Mouse (Mus musculus) CH12.LX (cell line): ENCODE measurements around the gene Tfap4. TPM values are rescaled to one million over a fixed set of nuclear protein-coding genes. Genes with fewer than 3 reads are reported as not detected.

Experiments
- DNase-seq: peaks from one replicate; pipeline ENCODE4 v3.0.0-alpha.2; 2013; ENCODE audit errors: extremely low read depth
- H3K27ac ChIP-seq: 2 replicates; pipeline ENCODE4 v1.5.1; 2012; ENCODE audit warnings: low read depth, mild to moderate bottlenecking, control low read depth, moderate library complexity; ENCODE audit not compliant: insufficient read depth
- H3K27me3 ChIP-seq: replicated peaks from 2 replicates; pipeline ENCODE3; 2012; ENCODE audit warnings: inconsistent platforms
- H3K36me3 ChIP-seq, 2 experiments: replicated peaks in 1 of 2; 2 replicates each; pipeline versions ENCODE3 to v1.6.1; 2012; ENCODE audit warnings: inconsistent platforms in 1 of 2, low read length in 1 of 2, mild to moderate bottlenecking in 1 of 2, mixed read lengths in 1 of 2, moderate library complexity in 1 of 2; ENCODE audit not compliant: control insufficient read depth in 1 of 2, insufficient read depth in 1 of 2
- H3K4me1 ChIP-seq, 2 experiments: 2 replicates each; pipeline ENCODE4 v1.6.1; 2012; ENCODE audit warnings: inconsistent platforms in 1 of 2, moderate library complexity in 1 of 2; ENCODE audit not compliant: insufficient read depth in 2 of 2, control insufficient read depth in 1 of 2
- H3K4me2 ChIP-seq: 2 replicates; pipeline ENCODE4 v1.6.1; 2012; ENCODE audit warnings: low read depth, mild to moderate bottlenecking, control low read depth; ENCODE audit not compliant: poor library complexity, insufficient read depth, severe bottlenecking
- H3K4me3 ChIP-seq, 3 experiments: fragments of 150-350 bp in 1 of 3; sonication (generic) in 1 of 3; replicated peaks in 1 of 3; 2 replicates each; pipeline versions ENCODE3 to v1.5.1; 2011 to 2012; ENCODE audit warnings: low read depth in 2 of 3, low read length in 2 of 3, mild to moderate bottlenecking in 2 of 3, moderate library complexity in 2 of 3, control low read depth in 1 of 3, improper control_type of control experiment in 1 of 3, inconsistent platforms in 1 of 3, mixed read lengths in 1 of 3; ENCODE audit not compliant: poor library complexity in 1 of 3
- H3K79me2 ChIP-seq: replicated peaks from 2 replicates; pipeline ENCODE4 v1.6.1; 2012; ENCODE audit warnings: mild to moderate bottlenecking, moderate library complexity; ENCODE audit not compliant: control insufficient read depth, poor library complexity, insufficient read depth, severe bottlenecking; ENCODE audit errors: extremely low read depth
- H3K9ac ChIP-seq: 2 replicates; pipeline ENCODE4 v1.6.1; 2012; ENCODE audit warnings: low read depth, mild to moderate bottlenecking, control low read depth, moderate library complexity; ENCODE audit not compliant: insufficient read depth
- H3K9me3 ChIP-seq: replicated peaks from 2 replicates; pipeline ENCODE3; 2012; ENCODE audit warnings: low read length, inconsistent platforms, mixed read lengths
- CHD1 ChIP-seq: IDR thresholded peaks from 2 replicates; pipeline ENCODE4 v1.6.1; 2012; ENCODE audit warnings: low read depth, low read length, improper control_type of control experiment, inconsistent platforms
- CHD2 ChIP-seq: IDR thresholded peaks from 2 replicates; pipeline ENCODE4 v1.6.1; 2011; ENCODE audit warnings: low read length, improper control_type of control experiment
- CTCF ChIP-seq, 2 experiments: IDR thresholded peaks in 1 of 2; conservative IDR thresholded peaks in 1 of 2; 2 replicates each; pipeline ENCODE4 v1.5.1; 2011 to 2012; ENCODE audit warnings: low read depth in 2 of 2, low read length in 2 of 2, improper control_type of control experiment in 1 of 2, inconsistent platforms in 1 of 2, mild to moderate bottlenecking in 1 of 2, moderate library complexity in 1 of 2
- E2F4 ChIP-seq: IDR thresholded peaks from 2 replicates; pipeline ENCODE4 v1.6.1; 2011; ENCODE audit warnings: low read depth, low read length, improper control_type of control experiment; ENCODE audit not compliant: insufficient replicate concordance
- EP300 ChIP-seq: IDR thresholded peaks from 2 replicates; pipeline ENCODE4 v1.6.1; 2011; ENCODE audit warnings: low read length, improper control_type of control experiment
- ETS1 ChIP-seq: conservative IDR thresholded peaks from 2 replicates; pipeline ENCODE4 v1.6.1; 2012; ENCODE audit warnings: low read depth, mild to moderate bottlenecking, inconsistent platforms, low read length, improper control_type of control experiment, moderate library complexity
- GABPA ChIP-seq: IDR thresholded peaks from 2 replicates; pipeline ENCODE4 v1.6.1; 2012; ENCODE audit warnings: low read depth, low read length, improper control_type of control experiment, inconsistent platforms; ENCODE audit not compliant: insufficient replicate concordance
- HCFC1 ChIP-seq: IDR thresholded peaks from 2 replicates; pipeline ENCODE4 v1.6.1; 2012; ENCODE audit warnings: low read depth, mild to moderate bottlenecking, inconsistent platforms, low read length, improper control_type of control experiment
- IRF4 ChIP-seq: IDR thresholded peaks from 2 replicates; pipeline ENCODE4 v1.6.1; 2014; ENCODE audit warnings: low read depth, mild to moderate bottlenecking, inconsistent platforms, low read length, improper control_type of control experiment
- JUN ChIP-seq: IDR thresholded peaks from 2 replicates; pipeline ENCODE4 v1.6.1; 2011; ENCODE audit warnings: low read depth, mild to moderate bottlenecking, low read length, improper control_type of control experiment, moderate library complexity; ENCODE audit not compliant: insufficient read depth
- JUND ChIP-seq: conservative IDR thresholded peaks from 2 replicates; pipeline ENCODE4 v1.6.1; 2011; ENCODE audit warnings: low read depth, low read length, improper control_type of control experiment
- MAFK ChIP-seq: IDR thresholded peaks from 2 replicates; pipeline ENCODE4 v1.6.1; 2011; ENCODE audit warnings: low read length, improper control_type of control experiment; ENCODE audit not compliant: insufficient replicate concordance
- MAX ChIP-seq: IDR thresholded peaks from 2 replicates; pipeline ENCODE4 v1.6.1; 2011; ENCODE audit warnings: low read length, improper control_type of control experiment
- MAZ ChIP-seq: IDR thresholded peaks from 2 replicates; pipeline ENCODE4 v1.6.1; 2012; ENCODE audit warnings: low read depth, mild to moderate bottlenecking, inconsistent platforms, low read length, improper control_type of control experiment, moderate library complexity
- MEF2A ChIP-seq: IDR thresholded peaks from 2 replicates; pipeline ENCODE4 v1.6.1; 2014; ENCODE audit warnings: low read depth, mild to moderate bottlenecking, inconsistent platforms, low read length, improper control_type of control experiment, borderline replicate concordance
- MXI1 ChIP-seq: IDR thresholded peaks from 2 replicates; pipeline ENCODE4 v1.6.1; 2011; ENCODE audit warnings: mild to moderate bottlenecking, low read depth, low read length, improper control_type of control experiment
- MYC ChIP-seq: IDR thresholded peaks from 2 replicates; pipeline ENCODE4 v1.6.1; 2011; ENCODE audit warnings: low read depth, mild to moderate bottlenecking, improper control_type of control experiment, low read length
- NELFE ChIP-seq: IDR thresholded peaks from 2 replicates; pipeline ENCODE4 v1.6.1; 2011; ENCODE audit warnings: low read depth, low read length, improper control_type of control experiment
- NRF1 ChIP-seq: IDR thresholded peaks from 2 replicates; pipeline ENCODE4 v1.6.1; 2014; ENCODE audit warnings: low read depth, mild to moderate bottlenecking, inconsistent platforms, low read length, improper control_type of control experiment, moderate library complexity
- PAX5 ChIP-seq: IDR thresholded peaks from 2 replicates; pipeline ENCODE4 v1.6.1; 2012; ENCODE audit warnings: low read length, inconsistent platforms, mixed read lengths
- POLR2A ChIP-seq: IDR thresholded peaks from 2 replicates; pipeline ENCODE4 v1.6.1; 2011; ENCODE audit warnings: low read depth, mild to moderate bottlenecking, improper control_type of control experiment, low read length
- POLR2AphosphoS2 ChIP-seq: IDR thresholded peaks from 2 replicates; pipeline ENCODE4 v1.6.1; 2011; ENCODE audit warnings: low read depth, low read length, improper control_type of control experiment
- RAD21 ChIP-seq: IDR thresholded peaks from 2 replicates; pipeline ENCODE4 v1.6.1; 2011; ENCODE audit warnings: low read depth, mild to moderate bottlenecking, low read length, improper control_type of control experiment, moderate library complexity
- RCOR1 ChIP-seq: conservative IDR thresholded peaks from 2 replicates; pipeline ENCODE4 v1.6.1; 2012; ENCODE audit warnings: low read depth, mild to moderate bottlenecking, inconsistent platforms, low read length, improper control_type of control experiment
- SIN3A ChIP-seq: IDR thresholded peaks from 2 replicates; pipeline ENCODE4 v1.6.1; 2012; ENCODE audit warnings: low read length, improper control_type of control experiment, inconsistent platforms
- SMC3 ChIP-seq: IDR thresholded peaks from 2 replicates; pipeline ENCODE4 v1.6.1; 2011; ENCODE audit warnings: low read depth, low read length, improper control_type of control experiment
- TBP ChIP-seq: conservative IDR thresholded peaks from 2 replicates; pipeline ENCODE4 v1.6.1; 2011; ENCODE audit warnings: low read depth, low read length, improper control_type of control experiment
- TCF12 ChIP-seq: IDR thresholded peaks from 2 replicates; pipeline ENCODE4 v1.6.1; 2014; ENCODE audit warnings: low read depth, mild to moderate bottlenecking, inconsistent platforms, low read length, improper control_type of control experiment
- UBTF ChIP-seq: IDR thresholded peaks from 2 replicates; pipeline ENCODE4 v1.6.1; 2012; ENCODE audit warnings: low read depth, mild to moderate bottlenecking, inconsistent platforms, low read length, improper control_type of control experiment, moderate library complexity
- USF1 ChIP-seq: IDR thresholded peaks from 2 replicates; pipeline ENCODE4 v1.6.1; 2014; ENCODE audit warnings: low read depth, mild to moderate bottlenecking, inconsistent platforms, low read length, improper control_type of control experiment
- USF2 ChIP-seq: conservative IDR thresholded peaks from 2 replicates; pipeline ENCODE4 v1.6.1; 2011; ENCODE audit warnings: low read depth, low read length, improper control_type of control experiment
- ZC3H11A ChIP-seq: IDR thresholded peaks from 2 replicates; pipeline ENCODE4 v1.6.1; 2012; ENCODE audit warnings: low read depth, mild to moderate bottlenecking, inconsistent platforms, low read length, improper control_type of control experiment
- ZKSCAN1 ChIP-seq: IDR thresholded peaks from 2 replicates; pipeline ENCODE4 v1.6.1; 2012; ENCODE audit warnings: low read depth, inconsistent platforms, low read length, improper control_type of control experiment, borderline replicate concordance
- ZMIZ1 ChIP-seq: IDR thresholded peaks from 2 replicates; pipeline ENCODE4 v1.6.1; 2012; ENCODE audit warnings: low read depth, mild to moderate bottlenecking, inconsistent platforms, low read length, improper control_type of control experiment
- ZNF384 ChIP-seq: IDR thresholded peaks from 2 replicates; pipeline ENCODE4 v1.6.1; 2012; ENCODE audit warnings: low read depth, low read length, improper control_type of control experiment, inconsistent platforms
- dilution Hi-C: fragments of 300-500 bp; cut with MboI; formaldehyde crosslinking; loops from 2 replicates; pipeline ENCODE4 v1.14.3; 2020; ENCODE audit warnings: low sequenced_read_pairs; ENCODE audit not compliant: extremely low pct_unique_long_range_greater_than_20kb, extremely low pct_ligation_motif_present
- in situ Hi-C: fragments of 300-500 bp; cut with MboI; formaldehyde crosslinking; loops from 3 replicates; pipeline ENCODE4 v1.14.3; 2019; ENCODE audit warnings: low sequenced_read_pairs, low pct_ligation_motif_present, low pct_unique_long_range_greater_than_20kb, mixed read lengths
- polyA plus RNA-seq: library from polyadenylated mRNA; unstranded; fragments of >175 nt; gene quantifications from 2 replicates; pipeline ENCODE4 v1.2.1, GENCODE M21; 2012; ENCODE audit warnings: low read depth; ENCODE audit not compliant: insufficient read length
- total RNA-seq, 2 experiments: library from RNA; depleted of rRNA; stranded (reverse); fragments of 300-350 nt in 1 of 2; fragments of >200 nt in 1 of 2; gene quantifications; 2 replicates each; pipeline ENCODE4 v1.2.3; 2012 to 2014

The Tfap4 gene
- total and polyA plus RNA-seq, 3 experiments = 23.5 to 43.3 (median 24.0) TPM

GRCm38 (mm10) chr16:4558384-4558979, 1.2 kb downstream of the Tfap4 start (continued):
- TF ChIP-seq CHD2 (peak; percentile 72), ZNF384 (peak; percentile 32; the same call in 1 of the 2 replicates), TCF12 (peak; percentile 97), GABPA (peak; percentile 86; the same call in 1 of the 2 replicates), MAZ (peak; percentile 77), MEF2A (peak; percentile 80), NRF1 (peak; percentile 65), POLR2AphosphoS2 (peak; percentile 95), RAD21 (no peak), MAX (peak; percentile 70), USF2 (no peak), SIN3A (peak; percentile 96)

- peak overlapping the region; percentile 80 for H3K9ac ChIP-seq
- H3K4me1 ChIP-seq = peaks cover 16 to 51% of the 10 kb centered on the region in 2 experiments
- dilution Hi-C loops = no loop called here
- in situ Hi-C loops = loop anchor here (5.0 kb wide), 1 partner anchor 119 kb away; the partner anchor contains the start of gene Coro7
- H3K9me3 ChIP-seq = peaks cover 10% of the 10 kb centered on the region
- H3K36me3 ChIP-seq = peaks cover 0 to 31% of the 10 kb centered on the region in 2 experiments
- H3K79me2 ChIP-seq = peaks cover 18% of the 10 kb centered on the region
- peak overlapping the region; percentile 75 for H3K4me2 ChIP-seq
- peaks cover 14% of the 10 kb centered on the region for H3K27me3 ChIP-seq
- DNase-seq = peak; percentile 84
- H3K4me3 ChIP-seq = peak overlapping the region; percentile 71 to 92 (median 79)
- peak overlapping the region; percentile 21; the same call in 1 of the 2 replicates for H3K27ac ChIP-seq
- TF ChIP-seq USF2 (peak; percentile 68), MYC (peak; percentile 99), GABPA (no peak), ZMIZ1 (no peak), JUN (no peak), CHD2 (0 out of 2 replicates have a peak, but pooled peaks have one; percentile 20), ZKSCAN1 (no peak), MAZ (peak; percentile 69; the same call in 1 of the 2 replicates), CTCF (conservative IDR thresholded peaks at IDR 0.05 in 1 of 2, IDR thresholded peaks at IDR 0.05 in 1 of 2; ENCODE audit: low read depth in 2 of 2, low read length in 2 of 2) (no peak), MAX (peak; percentile 99), NRF1 (peak; percentile 41; the same call in 1 of the 2 replicates), CHD1 (no peak; the same call in 1 of the 2 replicates), PAX5 (no peak), NELFE (peak; percentile 14; the same call in 1 of the 2 replicates), E2F4 (no peak), UBTF (peak; percentile 17; the same call in 1 of the 2 replicates), SMC3 (no peak), EP300 (no peak), RCOR1 (no peak), IRF4 (no peak; the same call in 1 of the 2 replicates), MXI1 (peak; percentile 92), ZNF384 (no peak), ETS1 (no peak), USF1 (peak; percentile 80), POLR2AphosphoS2 (0 out of 2 replicates have a peak, but pooled peaks have one; percentile 1), HCFC1 (no peak), JUND (no peak), MAFK (no peak), ZC3H11A (no peak), TBP (0 out of 2 replicates have a peak, but pooled peaks have one; percentile 19), MEF2A (no peak; the same call in 1 of the 2 replicates), POLR2A (peak; percentile 59)
These were observed 1.7 kb downstream of the Tfap4 start for GRCm38 (mm10) chr16:4557949-4558348.
